Mouse (Mus musculus) limb, embryonic 13.5 days (tissue): ENCODE data around the gene Crtac1. TPM values are rescaled to one million over a fixed set of nuclear protein-coding genes. Genes with fewer than 3 reads are reported as not detected.

Source experiments
- ATAC-seq: fragments of 200-750 bp; cut with Nextera tagmentation; 2 replicates; pipeline ENCODE4 v1.8.0; 2017; ENCODE audit warnings: low read depth, moderate number of reproducible peaks, moderate TSS enrichment; ENCODE audit not compliant: low FRiP score
- H3K27ac ChIP-seq: fragments of 300-500 bp; sonication (generic); 2 replicates; pipeline ENCODE4 v1.5.1; 2015; ENCODE audit warnings: inconsistent platforms, mild to moderate bottlenecking, moderate library complexity
- H3K27me3 ChIP-seq: fragments of 300-500 bp; sonication (generic); 2 replicates; pipeline ENCODE4 v1.6.1; 2015; ENCODE audit warnings: mild to moderate bottlenecking, inconsistent platforms
- H3K36me3 ChIP-seq: fragments of 300-500 bp; sonication (generic); 2 replicates; pipeline ENCODE4 v1.6.1; 2015; ENCODE audit warnings: inconsistent platforms, mild to moderate bottlenecking, moderate library complexity
- H3K4me1 ChIP-seq: fragments of 300-500 bp; sonication (generic); 2 replicates; pipeline ENCODE4 v1.6.1; 2015; ENCODE audit warnings: inconsistent platforms
- H3K4me2 ChIP-seq: fragments of 300-500 bp; sonication (generic); replicated peaks from 2 replicates; pipeline ENCODE4 v1.6.1; 2015; ENCODE audit warnings: inconsistent platforms, mild to moderate bottlenecking, moderate library complexity
- H3K4me3 ChIP-seq: fragments of 300-500 bp; sonication (generic); 2 replicates; pipeline ENCODE4 v1.5.1; 2015; ENCODE audit warnings: moderate library complexity, mild to moderate bottlenecking, inconsistent platforms
- H3K9ac ChIP-seq: fragments of 300-500 bp; sonication (generic); 2 replicates; pipeline ENCODE4 v1.6.1; 2015; ENCODE audit warnings: mild to moderate bottlenecking, inconsistent platforms
- H3K9me3 ChIP-seq: fragments of 300-500 bp; sonication (generic); 2 replicates; pipeline ENCODE4 v1.6.1; 2016; ENCODE audit warnings: inconsistent platforms
- WGBS: fragments of 180-500 bp; shearing (Covaris S2); methylation state at CpG from one replicate; pipeline ENCODE4 v1.1.7; 2015; 5-methylcytosine and 5-hydroxymethylcytosine counted together
- polyA plus RNA-seq: library from polyadenylated mRNA; unstranded; fragments of >200 nt; fragmentation: Nextera tagmentation; extraction: Ambion mirVana; gene quantifications from 2 replicates; pipeline ENCODE4 v1.2.1, GENCODE M21; 2015

The Crtac1 gene
- polyA plus RNA-seq, 1 experiment from 2014 or later = 3.9 TPM

- no peaks in the 10 kb centered on the region for H3K36me3 ChIP-seq
- ATAC-seq = no peak
- no peak overlapping the region for H3K27ac ChIP-seq
- H3K9me3 ChIP-seq = no peaks in the 10 kb centered on the region
- no peak overlapping the region for H3K9ac ChIP-seq
- H3K27me3 ChIP-seq = peaks cover 23% of the 10 kb centered on the region
- H3K4me1 ChIP-seq = peaks cover 4% of the 10 kb centered on the region
- no peak overlapping the region for H3K4me3 ChIP-seq
- 57% methylated on average over 5 of the region's 5 CpGs for WGBS
- no peak overlapping the region for H3K4me2 ChIP-seq
These were observed 109.6 kb downstream of the Crtac1 start for GRCm38 (mm10) chr19:42321936-42322335.

- no peaks in the 10 kb centered on the region for H3K9me3 ChIP-seq
- peaks cover 15% of the 10 kb centered on the region for H3K4me1 ChIP-seq
- H3K27ac ChIP-seq = no peak overlapping the region
- ATAC-seq = no peak
- peaks cover 25% of the 10 kb centered on the region for H3K27me3 ChIP-seq
- no peak overlapping the region for H3K4me2 ChIP-seq
- no peaks in the 10 kb centered on the region for H3K36me3 ChIP-seq
- WGBS = 39% methylated on average over 18 of the region's 18 CpGs
- no peak overlapping the region for H3K4me3 ChIP-seq
- no peak overlapping the region for H3K9ac ChIP-seq
These were observed 113.7 kb downstream of the Crtac1 start for GRCm38 (mm10) chr19:42317648-42318425.

- H3K4me2 ChIP-seq = no peak overlapping the region
- peaks cover 15% of the 10 kb centered on the region for H3K4me1 ChIP-seq
- H3K27me3 ChIP-seq = peaks cover 25% of the 10 kb centered on the region
- H3K36me3 ChIP-seq = no peaks in the 10 kb centered on the region
- no peak for ATAC-seq
- H3K27ac ChIP-seq = no peak overlapping the region
- no peak overlapping the region for H3K4me3 ChIP-seq
- no peak overlapping the region for H3K9ac ChIP-seq
- H3K9me3 ChIP-seq = no peaks in the 10 kb centered on the region
- WGBS = 75% methylated on average over 8 of the region's 8 CpGs
These were observed 114.6 kb downstream of the Crtac1 start for GRCm38 (mm10) chr19:42316998-42317397.

- no peak for ATAC-seq
- H3K27me3 ChIP-seq = peaks cover 25% of the 10 kb centered on the region
- no peaks in the 10 kb centered on the region for H3K9me3 ChIP-seq
- H3K27ac ChIP-seq = no peak overlapping the region
- WGBS = 82% methylated on average over 2 of the region's 2 CpGs
- H3K9ac ChIP-seq = no peak overlapping the region
- H3K36me3 ChIP-seq = no peaks in the 10 kb centered on the region
- no peak overlapping the region for H3K4me3 ChIP-seq
- H3K4me2 ChIP-seq = no peak overlapping the region
- H3K4me1 ChIP-seq = peaks cover 15% of the 10 kb centered on the region
These were observed 115.1 kb downstream of the Crtac1 start for GRCm38 (mm10) chr19:42316525-42316924.

- H3K4me3 ChIP-seq = no peak overlapping the region
- H3K27me3 ChIP-seq = peaks cover 26% of the 10 kb centered on the region
- WGBS = 5% methylated on average over 1 of the region's 1 CpGs
- no peak overlapping the region for H3K9ac ChIP-seq
- H3K4me2 ChIP-seq = no peak overlapping the region
- ATAC-seq = 0 out of 2 replicates have a peak, but pooled peaks have one; percentile 19
- H3K9me3 ChIP-seq = no peaks in the 10 kb centered on the region
- peaks cover 15% of the 10 kb centered on the region for H3K4me1 ChIP-seq
- H3K27ac ChIP-seq = no peak overlapping the region
- H3K36me3 ChIP-seq = no peaks in the 10 kb centered on the region
These were observed 115.7 kb downstream of the Crtac1 start for GRCm38 (mm10) chr19:42315914-42316313.

GRCm38 (mm10) chr19:42315070-42315679, 116.4 kb downstream of the Crtac1 start:
- no peaks in the 10 kb centered on the region for H3K9me3 ChIP-seq
- H3K4me3 ChIP-seq = no peak overlapping the region
- H3K9ac ChIP-seq = no peak overlapping the region
- no peak overlapping the region for H3K4me2 ChIP-seq
- no peak overlapping the region for H3K27ac ChIP-seq
- 47% methylated on average over 6 of the region's 6 CpGs for WGBS
- no peaks in the 10 kb centered on the region for H3K36me3 ChIP-seq
- ATAC-seq = no peak
- peaks cover 15% of the 10 kb centered on the region for H3K4me1 ChIP-seq
- H3K27me3 ChIP-seq = peaks cover 27% of the 10 kb centered on the region

- H3K36me3 ChIP-seq = no peaks in the 10 kb centered on the region
- H3K9ac ChIP-seq = no peak overlapping the region
- no peaks in the 10 kb centered on the region for H3K9me3 ChIP-seq
- H3K4me2 ChIP-seq = no peak overlapping the region
- ATAC-seq = no peak
- H3K4me1 ChIP-seq = peaks cover 12% of the 10 kb centered on the region
- H3K27ac ChIP-seq = no peak overlapping the region
- peaks cover 10% of the 10 kb centered on the region; the same call in 1 of the 2 replicates for H3K27me3 ChIP-seq
- H3K4me3 ChIP-seq = no peak overlapping the region
- 67% methylated on average over 3 of the region's 3 CpGs for WGBS
These were observed 119.4 kb downstream of the Crtac1 start for GRCm38 (mm10) chr19:42312191-42312590.

GRCm38 (mm10) chr19:42311332-42311731, 120.3 kb downstream of the Crtac1 start:
- Histone ChIP-seq H3K4me3 (no peak overlapping the region), H3K9me3 (no peaks in the 10 kb centered on the region), H3K9ac (no peak overlapping the region), H3K27ac (no peak overlapping the region), H3K4me2 (no peak overlapping the region), H3K4me1 (peaks cover 14% of the 10 kb centered on the region), H3K27me3 (peaks cover 14% of the 10 kb centered on the region), H3K36me3 (no peaks in the 10 kb centered on the region)
- WGBS = 33% methylated on average over 2 of the region's 2 CpGs
- ATAC-seq = no peak

- Histone ChIP-seq H3K9me3 (no peaks in the 10 kb centered on the region), H3K4me2 (no peak overlapping the region), H3K27me3 (peaks cover 15% of the 10 kb centered on the region), H3K27ac (no peak overlapping the region), H3K9ac (no peak overlapping the region), H3K4me3 (no peak overlapping the region), H3K4me1 (peaks cover 8% of the 10 kb centered on the region), H3K36me3 (no peaks in the 10 kb centered on the region)
- 83% methylated on average over 12 of the region's 12 CpGs for WGBS
- no peak for ATAC-seq
These were observed 122.7 kb downstream of the Crtac1 start for GRCm38 (mm10) chr19:42308931-42309330.

- Histone ChIP-seq H3K4me3 (no peak overlapping the region), H3K27ac (no peak overlapping the region), H3K4me1 (peaks cover 8% of the 10 kb centered on the region), H3K4me2 (no peak overlapping the region), H3K9me3 (no peaks in the 10 kb centered on the region), H3K9ac (no peak overlapping the region), H3K36me3 (no peaks in the 10 kb centered on the region), H3K27me3 (peaks cover 15% of the 10 kb centered on the region)
- ATAC-seq = no peak
- WGBS = 4% methylated on average over 8 of the region's 8 CpGs
These were observed 124.6 kb downstream of the Crtac1 start for GRCm38 (mm10) chr19:42307019-42307418.

- H3K9ac ChIP-seq = no peak overlapping the region
- H3K4me2 ChIP-seq = no peak overlapping the region
- no peak overlapping the region for H3K4me3 ChIP-seq
- ATAC-seq = no peak
- H3K27me3 ChIP-seq = peaks cover 15% of the 10 kb centered on the region
- WGBS = 49% methylated on average over 7 of the region's 7 CpGs
- no peaks in the 10 kb centered on the region for H3K36me3 ChIP-seq
- peaks cover 8% of the 10 kb centered on the region for H3K4me1 ChIP-seq
- no peaks in the 10 kb centered on the region for H3K9me3 ChIP-seq
- no peak overlapping the region for H3K27ac ChIP-seq
These were observed 125.4 kb downstream of the Crtac1 start for GRCm38 (mm10) chr19:42306202-42306601.

GRCm38 (mm10) chr19:42305746-42306145, 125.8 kb downstream of the Crtac1 start:
- Histone ChIP-seq H3K9ac (no peak overlapping the region), H3K27ac (no peak overlapping the region), H3K9me3 (no peaks in the 10 kb centered on the region), H3K4me1 (peaks cover 8% of the 10 kb centered on the region), H3K4me2 (no peak overlapping the region), H3K4me3 (no peak overlapping the region), H3K36me3 (no peaks in the 10 kb centered on the region), H3K27me3 (peaks cover 13% of the 10 kb centered on the region)
- WGBS = 63% methylated on average over 8 of the region's 8 CpGs
- no peak for ATAC-seq
